Mouse (Mus musculus) right cerebral cortex, postnatal 10 days (tissue): ENCODE results near the gene Fam198a.
"Not testable (repeated sequence)": the region's sequence is repeated elsewhere in the genome, so short reads cannot be mapped to it uniquely, and the experiment has no call there.

Experiments
- DNase-seq, 2 experiments: peaks; one replicate each; pipeline ENCODE4 v3.0.0; 2021; ENCODE audit warnings: low spot score in 2 of 2

Gene Fam198a

DNA sequence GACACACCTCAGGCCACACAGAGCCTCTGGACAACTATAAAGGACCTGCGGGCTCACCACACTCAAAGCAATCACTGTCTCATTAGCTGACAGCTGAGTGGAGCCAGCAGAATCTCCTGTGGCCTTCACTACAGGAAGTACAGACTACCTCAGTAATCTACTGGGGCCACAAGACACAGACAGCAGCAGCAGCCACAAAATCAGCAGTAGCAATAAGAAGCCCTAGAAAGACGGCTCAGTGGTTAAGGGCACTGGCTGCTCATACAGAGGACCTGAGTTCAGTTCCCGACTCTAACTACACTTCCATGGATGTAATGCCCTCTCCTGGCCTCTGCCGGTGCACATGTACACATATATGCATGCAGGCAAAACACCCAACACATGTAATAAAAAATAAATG is 69.5 kb downstream of the Fam198a start:
- DNase-seq, result no peak

GRCm38 (mm10) chr9:122021171-122021570 is 70.4 kb downstream of the Fam198a start:
- DNase-seq, result not testable (repeated sequence)

GRCm38 (mm10) chr9:122021581-122021980 is 70.8 kb downstream of the Fam198a start:
- no peak for DNase-seq

DNA sequence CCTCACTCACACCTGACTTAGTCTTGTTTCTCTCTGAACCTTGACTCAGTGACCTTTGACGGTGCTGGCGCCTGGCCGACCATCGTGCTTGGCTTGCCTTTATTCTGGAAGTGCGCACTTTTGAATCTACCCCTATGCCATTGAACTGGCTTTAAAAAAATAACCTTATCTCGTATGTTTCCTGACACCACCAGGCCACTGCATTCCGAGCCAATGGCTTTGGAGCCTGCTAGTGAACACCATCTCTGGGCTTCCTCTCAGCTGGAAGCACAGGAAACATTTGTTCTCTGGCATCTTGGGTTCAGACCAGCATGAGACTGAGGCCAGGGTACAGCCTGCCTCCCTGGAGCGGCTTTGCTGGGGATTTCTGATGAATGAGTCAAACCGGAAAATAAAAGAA is 72.0 kb downstream of the Fam198a start:
- peak in 1 of 2 experiments; percentile 51 for DNase-seq

- no peak for DNase-seq
Observed at GRCm38 (mm10) chr9:122023873-122024272, 73.1 kb downstream of the Fam198a start.

DNA sequence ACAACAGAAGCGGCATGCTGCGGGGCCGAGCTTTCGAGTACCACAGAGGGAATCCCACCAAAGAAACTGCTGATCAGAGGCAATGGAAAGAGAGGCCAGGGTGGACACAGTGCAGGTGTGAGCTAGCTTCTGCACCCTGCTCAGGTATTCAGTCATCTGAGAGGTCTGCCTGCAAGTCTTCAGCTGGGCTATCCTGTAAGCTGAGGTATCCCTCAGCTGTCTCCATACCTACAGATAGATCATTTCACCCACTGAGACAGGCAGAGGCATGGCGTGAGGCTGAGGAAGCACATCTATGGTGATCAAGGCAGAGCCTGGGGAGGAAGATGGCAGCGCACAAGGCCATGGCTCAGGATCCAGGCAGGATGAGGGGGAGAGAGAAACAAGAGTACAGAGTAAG is 73.6 kb downstream of the Fam198a start:
- no peak for DNase-seq

DNA sequence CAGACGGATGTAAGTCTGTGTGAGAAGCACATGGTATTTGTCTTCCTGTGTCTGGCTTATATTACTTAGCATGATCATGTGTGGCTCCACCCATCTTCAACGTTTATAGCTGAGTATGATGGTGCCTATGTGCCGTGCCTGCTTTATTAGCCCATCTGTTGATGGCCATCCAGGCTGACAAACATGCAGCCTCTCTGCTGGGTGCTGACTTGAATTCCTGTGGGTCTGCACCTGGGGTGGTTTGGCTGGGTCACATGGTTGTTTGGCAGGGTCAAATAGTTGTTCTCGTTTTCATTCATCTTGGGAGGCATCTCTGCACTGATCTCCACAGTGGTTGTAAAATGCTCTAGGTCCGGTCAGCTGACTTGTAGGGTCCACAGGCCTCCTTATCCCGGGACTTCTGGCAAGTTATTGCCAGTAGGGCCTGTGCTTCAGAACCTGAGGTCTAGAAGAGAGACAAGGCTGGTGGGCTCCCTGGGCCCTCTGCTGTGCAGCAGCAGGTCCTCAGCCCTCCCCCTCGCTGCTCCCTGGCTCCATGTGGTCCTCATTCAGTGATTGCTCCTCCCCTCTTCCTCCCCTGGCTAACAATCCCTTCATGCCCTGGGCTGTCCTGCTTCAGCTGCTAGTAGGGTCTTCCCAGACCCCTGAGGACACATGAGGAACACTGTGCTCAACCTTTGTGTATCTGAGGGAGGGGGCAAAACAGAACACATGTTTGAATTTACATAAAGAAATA is 75.2 kb downstream of the Fam198a start:
- DNase-seq, result no peak

GRCm38 (mm10) chr9:122027081-122027913 is 76.5 kb downstream of the Fam198a start:
- no peak for DNase-seq

DNA sequence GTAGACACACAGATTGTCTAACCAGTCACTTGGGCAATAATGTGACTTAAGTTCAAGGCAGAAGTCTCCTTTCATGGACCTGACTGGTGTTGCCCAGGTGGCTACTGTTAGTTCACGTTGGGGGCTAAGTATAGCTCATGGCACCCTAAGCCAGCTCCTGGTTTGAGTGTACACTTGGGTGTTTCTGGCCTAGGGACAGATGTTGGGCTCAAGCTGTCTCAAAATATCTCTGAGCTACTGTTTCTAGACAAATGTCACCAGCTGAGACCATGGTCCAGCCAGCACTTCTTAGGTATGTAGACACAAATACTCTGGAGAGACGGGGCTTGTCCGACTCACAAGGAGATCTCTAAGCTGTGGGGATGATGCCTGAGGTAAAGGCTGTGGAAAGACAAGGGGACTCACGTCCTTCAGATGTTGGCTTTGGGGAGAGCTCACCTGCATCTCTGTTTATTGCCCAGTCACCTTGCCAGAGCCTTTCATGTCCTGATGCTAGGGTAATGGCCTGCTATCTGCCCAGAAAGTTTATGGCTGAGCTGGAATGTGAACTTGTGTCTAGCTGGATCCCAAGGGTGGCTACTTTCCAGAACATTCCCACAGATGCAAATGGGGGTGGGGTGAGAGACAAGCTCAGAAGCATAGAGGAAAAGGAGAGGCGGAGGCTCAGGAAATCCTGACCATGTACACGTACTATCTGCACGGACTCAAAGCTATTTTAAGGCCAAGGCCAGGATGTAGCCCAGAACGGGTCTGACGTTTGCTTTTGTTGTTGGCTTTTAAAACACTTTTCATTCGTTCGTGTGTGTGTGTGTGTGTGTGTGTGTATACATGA is 77.3 kb downstream of the Fam198a start:
- no peak for DNase-seq

DNA sequence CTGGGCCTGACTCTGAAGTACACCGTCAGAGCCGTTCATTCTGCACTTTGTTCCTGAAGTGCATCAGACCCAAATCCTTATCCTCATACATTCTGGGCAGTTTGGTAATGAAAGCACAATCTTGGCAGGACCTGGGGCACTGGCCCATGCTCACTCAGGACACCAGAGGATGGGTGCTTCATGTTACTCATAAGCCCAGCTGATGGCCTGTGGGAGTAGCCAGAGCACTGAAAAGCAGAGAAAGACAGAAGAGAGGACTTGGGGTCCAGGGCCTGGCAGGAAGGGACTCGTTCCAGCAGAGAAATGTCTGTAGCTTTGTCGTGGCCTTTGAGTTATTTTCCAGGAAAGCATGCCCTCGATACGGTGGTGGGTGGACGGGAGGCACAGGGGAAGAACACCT is 79.0 kb downstream of the Fam198a start:
- DNase-seq, result no peak
